Mouse (Mus musculus): Measurements from ENCODE around the gene Osm. TPM values are rescaled to one million over a fixed set of nuclear protein-coding genes. Genes with fewer than 3 reads are reported as not detected.
A peak's percentile ranks its signal among the peaks of the same experiment; 100 is the strongest.

Osm gene
- total and polyA plus RNA-seq, 3 experiments = 11.0 to 15.1 (median 12.5) TPM

DNA sequence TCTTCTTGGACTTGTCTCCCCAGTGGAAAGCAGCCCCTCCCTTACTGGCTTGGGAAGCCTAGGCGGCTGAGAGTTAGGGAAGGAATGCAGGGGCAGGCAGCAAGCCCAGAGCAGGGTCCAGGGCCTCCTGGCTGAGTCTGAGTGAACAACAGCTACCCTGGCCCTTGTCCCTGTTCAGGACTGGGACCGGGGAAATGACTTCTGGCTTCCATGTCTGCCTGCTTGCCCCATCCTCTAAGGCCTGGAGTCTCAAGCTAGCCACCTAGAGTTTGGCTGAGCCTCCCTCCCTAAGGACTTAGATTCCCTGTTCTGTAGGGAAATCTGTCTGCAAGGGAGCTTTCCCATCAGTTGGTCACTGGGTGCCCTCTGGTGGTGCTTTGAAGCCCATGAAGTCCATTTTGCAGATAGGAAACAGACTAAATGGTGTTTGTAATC lies 16.9 kb upstream of the Osm start:
- no peaks in the 10 kb centered on the region for H3K9me3 ChIP-seq (replicated peaks; ENCODE audit: low read length)
- H3K36me3 ChIP-seq (replicated peaks in 1 of 2; ENCODE audit: control insufficient read depth in 1 of 2, insufficient read depth in 1 of 2, low read length in 1 of 2) = peaks cover 10 to 25% of the 10 kb centered on the region in 2 experiments
- in situ Hi-C loops (cut with MboI; ENCODE audit: low pct_ligation_motif_present, low pct_unique_long_range_greater_than_20kb, low sequenced_read_pairs) (loop anchor here (5.0 to 10.0 kb wide), 2 partner anchors 42 to 215 kb away; no protein-coding TSS in a partner anchor), dilution Hi-C loops (cut with MboI; ENCODE audit: extremely low pct_ligation_motif_present, extremely low pct_unique_long_range_greater_than_20kb, low sequenced_read_pairs) (no loop called here)
- H3K27me3 ChIP-seq (replicated peaks) = no peaks in the 10 kb centered on the region
- peaks cover 23 to 58% of the 10 kb centered on the region in 2 experiments for H3K4me1 ChIP-seq (ENCODE audit: control insufficient read depth in 1 of 2, insufficient read depth in 2 of 2)
- TF ChIP-seq MAX (IDR thresholded peaks at IDR 0.05; ENCODE audit: low read length) (no peak), NRF1 (IDR thresholded peaks at IDR 0.05; ENCODE audit: low read depth, low read length) (0 out of 2 replicates have a peak, but pooled peaks have one; percentile 17), ZKSCAN1 (IDR thresholded peaks at IDR 0.05; ENCODE audit: borderline replicate concordance, low read depth, low read length) (no peak), EP300 (IDR thresholded peaks at IDR 0.05; ENCODE audit: low read length) (no peak), ZNF384 (IDR thresholded peaks at IDR 0.05; ENCODE audit: low read depth, low read length) (peak; percentile 57), USF1 (IDR thresholded peaks at IDR 0.05; ENCODE audit: low read depth, low read length) (no peak), UBTF (IDR thresholded peaks at IDR 0.05; ENCODE audit: low read depth, low read length) (no peak), IRF4 (IDR thresholded peaks at IDR 0.05; ENCODE audit: low read depth, low read length) (peak; percentile 72), SMC3 (IDR thresholded peaks at IDR 0.05; ENCODE audit: low read depth, low read length) (peak; percentile 98), RAD21 (IDR thresholded peaks at IDR 0.05; ENCODE audit: low read depth, low read length) (no peak; the same call in none of the 2 replicates), RCOR1 (conservative IDR thresholded peaks at IDR 0.05; ENCODE audit: low read depth, low read length) (no peak), ZC3H11A (IDR thresholded peaks at IDR 0.05; ENCODE audit: low read depth, low read length) (peak; percentile 94), USF2 (conservative IDR thresholded peaks at IDR 0.05; ENCODE audit: low read depth, low read length) (no peak), GABPA (IDR thresholded peaks at IDR 0.05; ENCODE audit: insufficient replicate concordance, low read depth, low read length) (no peak), JUND (conservative IDR thresholded peaks at IDR 0.05; ENCODE audit: low read depth, low read length) (peak; percentile 30; the same call in 1 of the 2 replicates), TCF12 (IDR thresholded peaks at IDR 0.05; ENCODE audit: low read depth, low read length) (0 out of 2 replicates have a peak, but pooled peaks have one; percentile 30), CTCF (conservative IDR thresholded peaks at IDR 0.05 in 1 of 2, IDR thresholded peaks at IDR 0.05 in 1 of 2; ENCODE audit: low read depth in 2 of 2, low read length in 2 of 2) (peak; percentile 55 to 99; a peak in 3 of 4 replicates), JUN (IDR thresholded peaks at IDR 0.05; ENCODE audit: insufficient read depth, low read depth, low read length) (no peak), MYC (IDR thresholded peaks at IDR 0.05; ENCODE audit: low read depth, low read length) (0 out of 2 replicates have a peak, but pooled peaks have one; percentile 11), BHLHE40 (IDR thresholded peaks at IDR 0.05; ENCODE audit: low read depth, low read length) (0 out of 2 replicates have a peak, but pooled peaks have one; percentile 11), ETS1 (conservative IDR thresholded peaks at IDR 0.05; ENCODE audit: low read depth, low read length) (no peak), ELF1 (IDR thresholded peaks at IDR 0.05; ENCODE audit: low read depth, low read length) (peak; percentile 46; the same call in 1 of the 2 replicates), MEF2A (IDR thresholded peaks at IDR 0.05; ENCODE audit: borderline replicate concordance, low read depth, low read length) (no peak), ZMIZ1 (IDR thresholded peaks at IDR 0.05; ENCODE audit: low read depth, low read length) (no peak), SIN3A (IDR thresholded peaks at IDR 0.05; ENCODE audit: low read length) (peak; percentile 63; the same call in 1 of the 2 replicates), NELFE (IDR thresholded peaks at IDR 0.05; ENCODE audit: low read depth, low read length) (peak; percentile 73; the same call in 1 of the 2 replicates), PAX5 (IDR thresholded peaks at IDR 0.05; ENCODE audit: low read length) (no peak)
- peak; percentile 76 for DNase-seq (ENCODE audit: extremely low read depth)
- H3K27ac ChIP-seq (ENCODE audit: insufficient read depth, low read depth) = no peak overlapping the region
- H3K9ac ChIP-seq (ENCODE audit: insufficient read depth, low read depth) = no peak overlapping the region
- H3K4me2 ChIP-seq (ENCODE audit: insufficient read depth, low read depth, poor library complexity, severe bottlenecking) = no peak overlapping the region
- no peak overlapping the region for H3K4me3 ChIP-seq (replicated peaks in 1 of 3; ENCODE audit: low read depth in 2 of 3, low read length in 2 of 3, poor library complexity in 1 of 3)
- no peaks in the 10 kb centered on the region for H3K79me2 ChIP-seq (replicated peaks; ENCODE audit: control insufficient read depth, extremely low read depth, insufficient read depth, poor library complexity, severe bottlenecking)
